Mouse (Mus musculus): ENCODE data around the gene Olfr644. TPM values are rescaled to one million over a fixed set of nuclear protein-coding genes. Genes with fewer than 3 reads are reported as not detected.

Olfr644 gene
- polyA plus RNA-seq, 1 experiment from 2014 or later, result not detected

DNA sequence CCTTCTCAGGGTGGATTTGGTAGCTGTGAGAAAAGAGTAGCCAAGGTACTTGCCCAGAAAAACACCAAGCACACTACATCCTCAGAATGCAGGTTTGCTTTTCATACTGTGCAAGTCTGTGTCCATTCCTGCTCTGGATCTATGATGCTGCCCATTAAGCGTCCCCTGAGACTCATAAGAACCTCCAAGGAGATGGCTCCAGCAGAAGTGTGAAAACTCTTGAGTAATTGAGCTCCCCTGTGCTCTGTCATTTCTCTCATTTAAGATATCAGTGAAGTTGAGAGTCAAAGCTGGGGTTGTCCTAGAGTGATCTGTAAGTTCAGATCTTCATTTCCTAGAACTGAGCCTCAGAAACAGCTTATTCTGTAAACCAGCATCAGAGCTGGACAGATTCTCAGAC lies 19.1 kb downstream of the Olfr644 start, which contains the start of gene Olfr642:
TSS of gene Olfr642 (minus strand) at position 101 of the 400 bp plus-strand sequence.
- Histone ChIP-seq H3K27ac (ENCODE audit: low read depth, low read length) (no peak within 1 kb of the TSS), H3K4me1 (replicated peaks; ENCODE audit: control insufficient read depth, insufficient read depth, low read length) (no peaks in the 10 kb centered on the region), H3K36me3 (ENCODE audit: control insufficient read depth, insufficient read depth) (no peaks in the 10 kb centered on the region), H3K9me3 (ENCODE audit: control insufficient read depth) (no peaks in the 10 kb centered on the region), H3K4me3 (ENCODE audit: low read depth, low read length) (no peak within 1 kb of the TSS), H3K9ac (ENCODE audit: low read depth, low read length) (no peak within 1 kb of the TSS), H3K27me3 (replicated peaks; ENCODE audit: control insufficient read depth, insufficient read depth, low read length) (no peaks in the 10 kb centered on the region), H3K4me2 (replicated peaks; ENCODE audit: low read depth) (no peak within 1 kb of the TSS)
- 74% methylated on average over 1 of the region's 1 CpGs for WGBS
- no peak for ATAC-seq
- TF ChIP-seq CTCF (IDR thresholded peaks at IDR 0.05; ENCODE audit: low read depth), result no peak

DNA sequence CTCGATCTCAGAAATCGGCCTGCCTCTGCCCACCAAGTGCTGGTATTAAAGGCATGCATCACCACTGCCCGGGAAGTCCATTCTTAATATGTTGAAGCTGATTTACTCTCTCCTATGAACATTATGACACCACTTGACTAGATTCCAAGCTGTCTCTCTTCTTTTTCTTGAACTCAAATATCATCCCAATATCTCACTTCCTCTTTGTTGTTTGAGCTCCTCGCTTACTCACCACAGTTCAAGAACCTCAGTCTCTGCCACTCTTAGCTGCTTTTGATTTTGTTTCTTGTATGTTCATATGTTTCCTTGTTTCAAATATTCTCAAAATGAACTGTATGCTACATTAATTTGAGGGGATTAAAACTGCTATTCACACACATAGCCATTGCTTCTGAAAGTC lies 20.9 kb downstream of the Olfr644 start:
- WGBS, result 89% methylated on average over 4 of the region's 4 CpGs
- Histone ChIP-seq H3K27ac (ENCODE audit: low read depth, low read length) (no peak overlapping the region), H3K9ac (ENCODE audit: low read depth, low read length) (no peak overlapping the region), H3K9me3 (ENCODE audit: control insufficient read depth) (no peaks in the 10 kb centered on the region), H3K36me3 (ENCODE audit: control insufficient read depth, insufficient read depth) (no peaks in the 10 kb centered on the region), H3K4me2 (replicated peaks; ENCODE audit: low read depth) (no peak overlapping the region), H3K4me1 (replicated peaks; ENCODE audit: control insufficient read depth, insufficient read depth, low read length) (no peaks in the 10 kb centered on the region), H3K4me3 (ENCODE audit: low read depth, low read length) (no peak overlapping the region), H3K27me3 (replicated peaks; ENCODE audit: control insufficient read depth, insufficient read depth, low read length) (no peaks in the 10 kb centered on the region)
- no peak for ATAC-seq
- no peak for TF ChIP-seq CTCF (IDR thresholded peaks at IDR 0.05; ENCODE audit: low read depth)

DNA sequence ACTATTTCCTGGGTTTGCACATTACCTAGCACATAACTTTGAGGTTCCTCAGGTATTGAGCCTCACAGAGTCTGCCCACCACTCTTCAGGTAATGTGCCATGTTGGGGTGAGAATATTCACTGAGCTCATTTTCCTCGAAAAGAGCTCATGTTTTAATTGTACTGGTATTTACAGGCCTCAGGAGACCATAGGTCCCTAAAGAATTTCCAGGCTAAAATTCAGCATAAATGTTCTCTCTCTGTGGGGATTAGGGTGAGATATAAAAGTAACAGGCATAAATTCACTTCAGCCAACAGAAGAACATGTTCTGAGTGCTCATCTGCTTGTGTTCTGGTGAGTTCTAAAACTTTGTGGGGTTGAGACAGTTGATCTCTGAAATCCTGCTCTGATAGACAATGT lies 36.5 kb downstream of the Olfr644 start, which contains the start of gene Olfr641:
TSS of gene Olfr641 (plus strand) at position 301 of the 400 bp plus-strand sequence.
- no peak for ATAC-seq
- H3K4me1 ChIP-seq (replicated peaks; ENCODE audit: control insufficient read depth, insufficient read depth, low read length), result no peaks in the 10 kb centered on the region
- no peaks in the 10 kb centered on the region for H3K9me3 ChIP-seq (ENCODE audit: control insufficient read depth)
- no peak within 1 kb of the TSS for H3K9ac ChIP-seq (ENCODE audit: low read depth, low read length)
- WGBS, result 67% methylated on average over 1 of the region's 1 CpGs
- H3K4me3 ChIP-seq (ENCODE audit: low read depth, low read length), result no peak within 1 kb of the TSS
- no peak within 1 kb of the TSS for H3K27ac ChIP-seq (ENCODE audit: low read depth, low read length)
- no peaks in the 10 kb centered on the region for H3K36me3 ChIP-seq (ENCODE audit: control insufficient read depth, insufficient read depth)
- H3K4me2 ChIP-seq (replicated peaks; ENCODE audit: low read depth), result no peak within 1 kb of the TSS
- TF ChIP-seq CTCF (IDR thresholded peaks at IDR 0.05; ENCODE audit: low read depth), result no peak
- no peaks in the 10 kb centered on the region for H3K27me3 ChIP-seq (replicated peaks; ENCODE audit: control insufficient read depth, insufficient read depth, low read length)

DNA sequence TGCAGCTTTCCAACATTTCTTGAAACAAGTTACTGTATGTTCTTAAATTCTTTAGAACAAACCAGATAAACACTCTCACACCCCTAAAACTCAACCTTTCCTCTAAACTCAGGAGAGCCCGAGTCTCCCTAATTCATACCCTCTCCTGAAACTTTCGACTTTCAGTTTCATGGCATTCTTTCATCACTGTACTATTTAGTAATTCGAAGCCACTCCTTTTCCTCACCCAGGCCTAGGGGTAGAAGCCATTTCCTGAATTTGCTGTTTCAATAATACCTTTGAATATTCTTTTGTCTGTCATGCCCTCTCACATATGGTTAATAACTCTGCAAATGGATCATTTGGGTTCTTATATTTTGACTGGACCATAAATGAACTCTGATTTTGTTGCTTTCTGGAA lies 44.7 kb downstream of the Olfr644 start:
- H3K27ac ChIP-seq (ENCODE audit: low read depth, low read length), result no peak overlapping the region
- no peaks in the 10 kb centered on the region for H3K36me3 ChIP-seq (ENCODE audit: control insufficient read depth, insufficient read depth)
- H3K4me3 ChIP-seq (ENCODE audit: low read depth, low read length), result no peak overlapping the region
- ATAC-seq, result no peak
- H3K9ac ChIP-seq (ENCODE audit: low read depth, low read length), result no peak overlapping the region
- no peak overlapping the region for H3K4me2 ChIP-seq (replicated peaks; ENCODE audit: low read depth)
- no peaks in the 10 kb centered on the region for H3K27me3 ChIP-seq (replicated peaks; ENCODE audit: control insufficient read depth, insufficient read depth, low read length)
- H3K4me1 ChIP-seq (replicated peaks; ENCODE audit: control insufficient read depth, insufficient read depth, low read length), result no peaks in the 10 kb centered on the region
- no peaks in the 10 kb centered on the region for H3K9me3 ChIP-seq (ENCODE audit: control insufficient read depth)
- TF ChIP-seq CTCF (IDR thresholded peaks at IDR 0.05; ENCODE audit: low read depth), result no peak
- WGBS, result 75% methylated on average over 3 of the region's 3 CpGs

DNA sequence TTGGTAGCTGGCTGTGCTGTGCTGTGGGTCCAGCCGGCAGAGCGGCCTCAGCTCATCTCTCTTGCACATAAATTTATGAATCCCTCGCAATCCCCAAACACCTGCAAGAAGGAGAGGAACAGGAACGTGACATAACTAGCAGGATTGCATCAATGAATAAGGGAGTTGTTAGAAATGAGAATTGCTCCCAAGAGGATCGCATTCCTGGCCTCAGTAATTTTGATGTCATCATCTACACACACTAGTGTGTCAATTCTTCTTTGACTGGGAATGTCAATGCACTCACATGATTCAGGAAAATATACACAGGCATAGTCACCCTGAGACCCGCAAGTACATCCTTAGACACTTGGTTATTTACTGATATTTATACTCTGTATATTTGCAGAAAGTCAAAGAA lies 46.2 kb downstream of the Olfr644 start, which contains the start of gene Olfr640:
TSS of gene Olfr640 (minus strand) at position 101 of the 400 bp plus-strand sequence.
- 75% methylated on average over 6 of the region's 6 CpGs for WGBS
- no peak for TF ChIP-seq CTCF (IDR thresholded peaks at IDR 0.05; ENCODE audit: low read depth)
- no peak for ATAC-seq

DNA sequence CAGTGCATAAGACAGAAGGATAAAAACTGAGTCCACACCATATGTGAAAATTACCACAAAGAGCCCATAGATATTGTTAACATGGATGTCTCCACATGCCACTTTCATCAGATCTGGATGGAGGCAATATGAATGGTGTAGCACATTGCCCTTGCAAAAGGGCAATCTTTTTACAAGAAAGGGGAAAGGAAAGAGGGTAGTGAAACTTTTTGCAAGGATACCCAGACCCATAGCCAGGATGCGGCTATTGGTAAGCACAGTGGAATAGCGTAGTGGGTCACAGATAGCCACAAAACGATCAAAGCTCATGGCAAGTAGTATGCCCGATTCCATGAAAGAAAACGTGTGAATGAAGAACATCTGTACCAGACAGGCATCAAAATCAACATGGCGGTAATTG lies 50.0 kb downstream of the Olfr644 start:
- H3K4me1 ChIP-seq (replicated peaks; ENCODE audit: control insufficient read depth, insufficient read depth, low read length), result no peaks in the 10 kb centered on the region
- H3K36me3 ChIP-seq (ENCODE audit: control insufficient read depth, insufficient read depth), result no peaks in the 10 kb centered on the region
- H3K9ac ChIP-seq (ENCODE audit: low read depth, low read length), result no peak overlapping the region
- no peaks in the 10 kb centered on the region for H3K27me3 ChIP-seq (replicated peaks; ENCODE audit: control insufficient read depth, insufficient read depth, low read length)
- H3K9me3 ChIP-seq (ENCODE audit: control insufficient read depth), result no peaks in the 10 kb centered on the region
- 86% methylated on average over 6 of the region's 6 CpGs for WGBS
- H3K27ac ChIP-seq (ENCODE audit: low read depth, low read length), result no peak overlapping the region
- TF ChIP-seq CTCF (IDR thresholded peaks at IDR 0.05; ENCODE audit: low read depth), result no peak
- H3K4me2 ChIP-seq (replicated peaks; ENCODE audit: low read depth), result no peak overlapping the region
- H3K4me3 ChIP-seq (ENCODE audit: low read depth, low read length), result no peak overlapping the region
- no peak for ATAC-seq

More for the DNA sequence above, 46.2 kb downstream of the Olfr644 start, which contains the start of gene Olfr640:
- H3K4me2 ChIP-seq (replicated peaks; ENCODE audit: low read depth), result no peak within 1 kb of the TSS
- no peaks in the 10 kb centered on the region for H3K4me1 ChIP-seq (replicated peaks; ENCODE audit: control insufficient read depth, insufficient read depth, low read length)
- no peak within 1 kb of the TSS for H3K4me3 ChIP-seq (ENCODE audit: low read depth, low read length)
- H3K27me3 ChIP-seq (replicated peaks; ENCODE audit: control insufficient read depth, insufficient read depth, low read length), result no peaks in the 10 kb centered on the region
- no peak within 1 kb of the TSS for H3K27ac ChIP-seq (ENCODE audit: low read depth, low read length)
- H3K36me3 ChIP-seq (ENCODE audit: control insufficient read depth, insufficient read depth), result no peaks in the 10 kb centered on the region
- no peak within 1 kb of the TSS for H3K9ac ChIP-seq (ENCODE audit: low read depth, low read length)
- H3K9me3 ChIP-seq (ENCODE audit: control insufficient read depth), result no peaks in the 10 kb centered on the region

DNA sequence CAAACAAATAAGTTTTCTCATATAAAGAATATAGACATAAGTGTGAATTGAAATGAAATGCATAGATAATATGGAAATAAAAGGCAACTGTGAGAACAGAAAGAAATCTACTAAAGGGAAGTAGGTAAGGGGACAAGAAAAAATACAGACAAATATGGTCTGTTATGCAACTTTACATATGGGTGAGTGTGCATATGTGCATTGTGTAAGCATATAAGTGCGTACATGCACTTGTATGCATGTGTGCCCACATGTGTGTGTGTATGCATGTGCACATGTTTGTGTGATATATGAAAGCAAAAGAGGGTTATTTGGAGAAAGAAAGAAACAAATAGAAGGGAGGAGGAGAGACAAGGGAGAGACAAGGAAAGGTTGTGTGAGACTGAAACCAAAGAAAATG lies 52.7 kb downstream of the Olfr644 start:
- Histone ChIP-seq H3K4me3 (ENCODE audit: low read depth, low read length) (no peak overlapping the region), H3K36me3 (ENCODE audit: control insufficient read depth, insufficient read depth) (no peaks in the 10 kb centered on the region), H3K4me1 (replicated peaks; ENCODE audit: control insufficient read depth, insufficient read depth, low read length) (no peaks in the 10 kb centered on the region), H3K9ac (ENCODE audit: low read depth, low read length) (no peak overlapping the region), H3K4me2 (replicated peaks; ENCODE audit: low read depth) (no peak overlapping the region), H3K27ac (ENCODE audit: low read depth, low read length) (no peak overlapping the region), H3K27me3 (replicated peaks; ENCODE audit: control insufficient read depth, insufficient read depth, low read length) (no peaks in the 10 kb centered on the region), H3K9me3 (ENCODE audit: control insufficient read depth) (no peaks in the 10 kb centered on the region)
- WGBS, result 79% methylated on average over 1 of the region's 1 CpGs
- ATAC-seq, result no peak
- TF ChIP-seq CTCF (IDR thresholded peaks at IDR 0.05; ENCODE audit: low read depth), result no peak

Measured in intestine, postnatal 0 days (tissue).